Mouse (Mus musculus) ES-E14 (cell line): ENCODE measurements around the gene Reln.

ENCODE experiments used
- CHD2 ChIP-seq: IDR thresholded peaks from 2 replicates; pipeline ENCODE4 v1.6.1; 2014; ENCODE audit warnings: mild to moderate bottlenecking, low read depth, low read length, inconsistent platforms
- HCFC1 ChIP-seq: IDR thresholded peaks from 2 replicates; pipeline ENCODE4 v1.6.1; 2012; ENCODE audit warnings: low read length, inconsistent platforms, borderline replicate concordance; ENCODE audit not compliant: insufficient read depth
- MAFK ChIP-seq: IDR thresholded peaks from 2 replicates; pipeline ENCODE4 v1.6.1; 2014; ENCODE audit warnings: mild to moderate bottlenecking, low read depth, low read length, inconsistent platforms; ENCODE audit not compliant: insufficient read depth
- ZC3H11A ChIP-seq: IDR thresholded peaks from 2 replicates; pipeline ENCODE4 v1.6.1; 2012; ENCODE audit warnings: low read depth, mild to moderate bottlenecking, inconsistent platforms, low read length, borderline replicate concordance
- ZNF384 ChIP-seq: IDR thresholded peaks from 2 replicates; pipeline ENCODE4 v1.6.1; 2012; ENCODE audit warnings: low read depth, low read length, inconsistent platforms

GRCm38 (mm10) chr5:22241560-22241959, 102.9 kb downstream of the Reln start:
- no peak for TF ChIP-seq CHD2
- TF ChIP-seq ZNF384 = no peak
- no peak for TF ChIP-seq MAFK
- TF ChIP-seq HCFC1 = no peak
- TF ChIP-seq ZC3H11A = no peak
